Mouse (Mus musculus): ENCODE measurements at regions not wholly inside any gene's neighbourhood (a gene's known extent, or its start where the extent isn't known, plus 50 kb on each side); places are given as distances from the start of the nearest gene placed in this dataset.

- TF ChIP-seq CTCF (IDR thresholded peaks at IDR 0.05; ENCODE audit: borderline replicate concordance, insufficient read depth, low read depth, low read length) (no peak), POLR2A (IDR thresholded peaks at IDR 0.05; ENCODE audit: borderline replicate concordance, insufficient read depth, low read length) (no peak)
Observed at GRCm38 (mm10) chr9:68476391-68476790, 177.2 kb upstream of the Rora start.
